Mouse (Mus musculus) testis, postnatal 10 days (tissue): ENCODE results near the gene Megf8.
A peak's percentile ranks its signal among the peaks of the same experiment; 100 is the strongest.

ENCODE experiments used
- DNase-seq: peaks from one replicate; pipeline ENCODE4 v3.0.0; 2021; ENCODE audit warnings: low spot score

The Megf8 gene

DNA sequence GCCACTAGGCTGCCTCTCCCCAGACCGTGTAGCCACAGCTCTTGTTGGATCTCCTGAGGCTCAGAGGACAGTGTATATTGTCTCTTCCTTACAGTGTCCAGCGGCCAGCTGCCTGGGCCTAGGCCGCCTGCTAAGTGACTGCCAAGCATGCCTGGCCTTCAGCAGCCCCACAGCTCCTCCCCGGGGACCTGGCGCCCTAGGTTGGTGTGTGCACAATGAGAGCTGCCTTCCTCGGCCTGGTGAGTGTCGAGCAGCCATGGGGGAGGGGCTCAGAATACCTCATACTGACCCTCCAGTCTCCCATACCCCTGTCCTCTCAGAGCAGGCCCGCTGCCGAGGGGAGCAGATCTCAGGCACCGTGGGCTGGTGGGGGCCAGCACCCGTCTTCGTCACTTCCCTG is 17.5 kb downstream of the Megf8 start:
- no peak for DNase-seq

DNA sequence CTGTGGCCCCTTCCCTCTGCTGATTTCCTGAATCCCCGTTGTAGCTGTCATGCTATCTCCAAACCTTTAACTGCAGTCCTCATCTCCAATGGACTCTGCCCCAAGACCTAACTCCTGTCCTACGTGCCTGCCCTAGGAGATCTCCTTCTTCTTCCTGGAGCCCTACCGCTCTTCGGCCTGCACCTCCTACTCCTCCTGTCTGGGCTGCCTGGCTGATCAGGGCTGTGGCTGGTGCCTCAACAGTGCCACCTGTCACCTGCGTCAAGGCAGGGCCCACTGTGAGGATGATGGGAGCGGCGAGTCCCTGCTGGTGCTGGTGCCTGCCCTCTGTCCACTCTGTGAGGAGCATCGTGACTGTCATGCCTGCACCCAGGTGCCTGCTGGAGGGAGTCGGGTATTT is 22.4 kb downstream of the Megf8 start:
- no peak for DNase-seq

DNA sequence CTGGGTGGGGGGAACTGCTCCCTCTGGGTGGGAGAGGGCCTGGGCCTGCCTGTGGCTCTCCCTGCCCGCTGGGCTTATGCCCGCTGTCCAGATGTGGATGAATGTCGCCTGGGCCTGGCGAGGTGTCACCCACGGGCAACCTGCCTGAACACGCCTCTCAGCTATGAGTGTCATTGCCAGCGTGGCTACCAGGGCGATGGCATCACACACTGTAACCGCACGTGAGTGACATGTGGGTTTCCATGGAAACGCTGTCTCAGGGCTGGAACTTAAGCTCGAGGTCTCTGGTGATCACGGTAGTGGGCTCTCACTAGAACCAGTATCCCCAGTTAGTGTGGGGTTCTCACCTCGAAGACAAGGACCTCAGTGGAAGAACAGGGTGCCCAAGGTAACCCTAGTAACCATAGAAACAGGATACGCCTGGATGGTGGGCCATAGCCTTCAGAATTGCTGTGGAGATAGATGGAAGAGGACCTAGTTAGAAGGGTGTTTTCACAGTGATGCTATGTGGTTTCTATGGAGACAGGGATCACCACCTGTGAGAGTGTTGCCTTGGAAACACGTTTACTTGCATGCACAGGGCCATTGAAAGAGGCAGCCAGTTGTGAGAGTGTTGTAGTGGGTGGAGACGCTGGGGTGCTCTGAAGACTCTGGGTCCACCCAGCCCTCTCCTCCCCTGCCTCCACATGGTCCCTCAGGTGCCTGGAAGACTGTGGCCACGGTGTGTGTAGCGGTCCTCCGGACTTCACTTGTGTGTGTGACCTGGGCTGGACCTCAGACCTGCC is 24.2 kb downstream of the Megf8 start:
- no peak for DNase-seq

DNA sequence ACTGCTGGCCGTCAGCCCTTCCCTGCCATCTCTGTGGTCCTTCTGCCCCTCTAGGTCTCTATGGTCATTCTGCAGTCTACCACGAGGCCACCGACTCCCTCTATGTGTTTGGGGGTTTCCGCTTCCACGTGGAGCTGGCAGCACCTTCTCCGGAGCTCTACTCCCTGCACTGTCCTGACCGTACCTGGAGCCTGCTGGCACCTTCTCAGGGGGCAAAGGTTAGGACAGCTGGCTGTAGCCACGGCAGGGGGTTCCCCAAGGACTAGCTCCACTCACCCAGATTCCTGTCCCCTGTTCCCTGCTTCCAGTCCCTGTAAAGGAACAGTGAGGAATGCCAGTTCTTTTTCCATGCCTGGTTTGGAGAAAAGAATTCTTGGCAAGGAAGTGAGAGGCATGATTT is 31.9 kb downstream of the Megf8 start:
- no peak for DNase-seq

DNA sequence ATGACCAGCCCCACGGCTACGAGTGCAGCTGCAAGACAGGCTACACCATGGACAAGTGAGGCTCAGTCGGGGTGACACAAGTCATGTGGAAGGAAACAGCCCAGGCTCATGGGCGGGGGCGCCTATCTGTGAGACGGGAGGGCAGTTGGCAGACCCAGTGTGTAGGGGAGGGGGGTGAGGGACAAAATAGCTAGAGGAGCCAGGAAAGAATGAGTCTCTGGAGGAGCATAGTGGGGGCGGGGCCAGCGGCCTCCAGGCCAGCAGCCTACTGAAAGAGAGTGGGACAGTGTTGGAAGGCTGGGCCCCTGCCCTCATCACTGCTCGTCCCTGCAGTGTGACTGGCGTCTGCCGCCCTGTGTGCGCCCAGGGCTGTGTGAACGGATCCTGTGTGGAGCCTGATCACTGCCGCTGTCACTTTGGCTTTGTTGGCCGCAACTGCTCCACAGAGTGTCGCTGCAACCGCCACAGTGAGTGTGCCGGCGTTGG is 41.8 kb downstream of the Megf8 start:
- DNase-seq, result no peak

DNA sequence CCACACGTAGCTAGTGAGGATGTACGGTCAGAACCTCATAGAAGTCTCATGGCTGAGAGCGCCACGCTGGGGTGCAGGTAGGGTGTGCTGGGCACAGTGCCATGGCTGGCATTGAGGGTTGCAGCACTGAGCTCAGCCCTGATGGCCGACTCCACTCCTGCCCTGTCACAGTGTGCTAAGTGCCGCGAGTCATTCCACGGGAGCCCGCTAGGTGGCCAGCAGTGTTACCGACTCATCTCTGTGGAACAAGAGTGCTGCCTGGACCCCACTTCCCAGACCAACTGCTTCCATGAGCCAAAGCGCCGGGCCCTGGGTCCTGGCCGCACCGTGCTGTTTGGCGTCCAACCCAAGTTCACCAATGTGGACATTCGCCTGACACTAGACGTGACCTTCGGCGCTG is 46.2 kb downstream of the Megf8 start:
- no peak for DNase-seq

DNA sequence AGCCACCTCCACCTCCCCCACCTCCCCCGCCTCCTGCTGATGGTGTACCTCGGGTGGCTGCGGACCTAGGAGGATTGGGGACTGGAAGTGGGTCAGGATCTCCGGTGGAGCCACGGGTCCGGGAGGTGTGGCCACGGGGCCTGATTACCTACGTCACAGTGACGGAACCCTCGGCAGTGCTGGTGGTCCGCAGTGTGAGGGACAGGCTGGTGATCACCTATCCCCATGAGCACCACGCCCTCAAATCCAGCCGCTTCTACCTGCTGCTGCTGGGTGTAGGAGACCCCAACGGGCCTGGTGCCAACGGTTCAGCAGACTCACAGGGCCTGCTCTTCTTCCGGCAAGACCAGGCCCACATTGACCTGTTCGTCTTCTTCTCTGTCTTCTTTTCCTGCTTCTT is 46.7 kb downstream of the Megf8 start:
- DNase-seq, result no peak

DNA sequence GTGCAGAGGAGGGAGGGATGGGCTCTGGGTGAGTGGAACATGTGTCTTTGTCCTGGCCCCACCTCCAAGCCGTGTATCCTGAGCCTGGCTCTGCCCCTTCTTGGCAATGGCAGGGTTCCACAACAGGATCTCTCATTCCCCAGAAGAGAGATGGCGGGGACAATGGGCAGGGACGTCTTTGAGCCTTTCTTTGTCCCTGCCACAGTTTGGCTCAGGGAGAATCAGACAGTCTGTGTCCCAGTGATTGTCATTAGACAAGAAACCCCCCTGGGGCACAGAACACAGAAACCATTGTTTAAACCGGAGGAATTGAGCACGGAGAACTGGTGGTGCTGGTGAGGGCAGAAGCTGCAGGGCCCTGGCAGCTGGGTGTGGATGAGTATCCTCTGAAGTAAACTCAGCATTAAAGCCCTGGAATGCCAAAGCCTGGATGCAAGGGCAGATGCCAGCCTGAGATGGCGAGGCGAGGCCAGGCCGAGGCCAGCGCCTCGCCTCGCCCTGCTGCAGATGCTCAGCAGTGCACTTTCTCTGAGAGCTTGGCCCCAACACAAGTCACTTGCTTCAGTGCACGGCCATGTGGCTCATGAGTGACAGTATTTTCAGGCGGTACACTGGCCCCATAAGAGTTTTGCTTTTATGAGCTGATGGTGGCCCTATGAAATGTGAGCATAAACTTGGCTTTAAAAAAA is 49.1 kb downstream of the Megf8 start:
- no peak for DNase-seq

DNA sequence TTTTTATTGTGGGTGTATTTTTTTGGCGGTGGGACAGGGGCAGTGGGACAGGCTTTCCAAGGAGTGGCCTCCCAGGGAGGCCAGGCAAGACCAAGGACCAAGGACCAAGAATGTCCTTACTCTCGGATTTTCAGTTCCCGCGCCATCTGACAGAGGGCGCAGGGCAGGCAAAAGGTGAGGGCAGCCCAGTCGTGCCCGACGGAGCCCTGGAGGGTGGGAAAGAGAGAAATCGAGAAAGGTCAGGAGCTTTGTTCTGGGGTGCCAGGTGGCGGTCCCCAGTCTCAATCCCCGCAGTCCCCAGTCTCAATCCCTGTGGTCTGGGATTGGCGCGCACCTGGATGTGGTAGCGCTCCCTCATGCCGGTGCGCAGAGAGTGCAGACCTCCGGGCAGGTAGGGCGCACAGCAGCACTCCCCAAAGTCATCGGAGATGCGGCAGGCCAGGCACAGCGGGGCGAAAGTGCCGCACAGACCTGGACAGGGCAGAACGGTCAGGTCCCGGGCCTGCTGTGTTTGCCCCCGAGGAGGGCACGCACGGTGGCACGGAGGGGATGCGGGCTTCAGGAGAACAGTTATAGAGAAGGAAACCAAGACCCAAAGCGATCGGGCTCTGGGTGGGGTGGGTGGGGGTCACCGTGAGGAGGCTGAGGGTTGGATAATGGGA is 50.8 kb downstream of the Megf8 start:
- DNase-seq, result no peak

DNA sequence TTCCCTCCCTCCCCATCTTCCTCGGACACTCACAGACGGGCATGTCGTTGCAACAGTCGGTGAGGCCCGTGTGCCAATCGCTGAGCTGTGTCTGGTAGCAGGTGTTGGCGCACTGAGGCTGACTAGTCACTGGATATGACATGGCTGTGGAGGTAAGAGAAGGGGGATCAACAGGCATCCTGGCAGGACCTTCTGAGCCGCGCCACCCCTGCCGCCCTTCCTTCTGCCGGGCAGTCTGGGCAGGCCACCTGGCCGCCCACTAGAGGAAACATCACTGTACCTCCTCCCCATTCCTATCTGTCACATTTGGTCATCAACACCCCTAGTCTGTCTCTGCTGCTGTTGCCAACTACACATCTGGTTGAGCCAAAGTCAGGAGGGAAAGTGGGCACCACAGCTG is 51.4 kb downstream of the Megf8 start:
- no peak for DNase-seq

DNA sequence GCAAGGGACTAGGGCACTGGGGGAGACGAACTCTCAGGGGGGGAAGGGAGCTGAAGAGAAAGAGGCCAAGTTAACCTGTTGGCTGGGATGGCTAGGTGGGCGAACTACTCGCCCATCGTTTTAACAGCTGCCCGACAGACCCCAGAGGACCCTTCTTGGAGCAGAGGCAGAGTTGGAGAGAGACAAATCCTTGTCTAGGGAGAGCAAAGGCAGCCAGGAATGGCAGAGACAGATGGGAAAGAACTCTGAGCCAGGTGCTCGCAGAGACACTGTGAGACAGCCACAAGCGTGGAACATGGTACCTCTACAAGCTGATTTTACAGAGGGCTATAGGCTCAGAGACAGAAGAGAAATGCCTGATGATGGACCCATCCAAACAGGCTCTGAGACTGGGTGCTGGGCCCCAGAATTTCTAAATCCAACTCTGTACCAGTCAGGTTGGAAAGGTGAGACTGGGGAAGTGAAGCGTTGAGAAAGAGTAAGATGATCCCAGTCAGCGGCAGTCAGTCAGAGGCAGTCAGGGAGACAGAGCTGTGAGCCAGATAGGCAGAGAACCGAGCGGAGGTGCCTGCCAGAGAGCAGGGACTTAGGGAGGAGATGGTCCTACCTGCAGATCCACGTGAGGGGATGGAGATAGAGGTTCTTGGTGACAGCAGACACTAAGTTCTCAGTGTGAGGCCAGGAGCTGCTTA is 52.2 kb downstream of the Megf8 start, which contains the start of gene Cnfn:
Gene Cnfn, minus strand, starts transcription at position 667 of the 692 bp plus-strand sequence.
- no peak for DNase-seq

DNA sequence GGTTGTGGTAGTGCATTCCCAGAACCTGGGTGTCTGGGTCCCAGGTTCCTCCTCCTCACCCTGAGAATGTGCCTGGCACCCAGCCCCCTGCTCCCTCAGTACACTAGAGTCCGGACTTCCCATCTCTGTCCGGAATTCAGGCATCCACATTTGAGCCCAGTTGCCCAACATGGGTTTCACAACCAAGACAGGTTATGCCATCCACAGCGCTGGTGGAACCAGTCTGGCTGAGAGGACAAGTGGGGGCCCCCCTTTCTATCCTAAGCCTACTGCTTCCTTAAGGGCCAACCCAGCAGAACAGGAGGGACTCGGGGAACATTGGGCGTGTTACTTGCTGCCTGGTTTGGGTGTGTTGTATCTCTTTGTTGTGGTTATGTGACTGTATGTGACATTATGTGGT is 55.5 kb downstream of the Megf8 start:
- DNase-seq, result no peak

DNA sequence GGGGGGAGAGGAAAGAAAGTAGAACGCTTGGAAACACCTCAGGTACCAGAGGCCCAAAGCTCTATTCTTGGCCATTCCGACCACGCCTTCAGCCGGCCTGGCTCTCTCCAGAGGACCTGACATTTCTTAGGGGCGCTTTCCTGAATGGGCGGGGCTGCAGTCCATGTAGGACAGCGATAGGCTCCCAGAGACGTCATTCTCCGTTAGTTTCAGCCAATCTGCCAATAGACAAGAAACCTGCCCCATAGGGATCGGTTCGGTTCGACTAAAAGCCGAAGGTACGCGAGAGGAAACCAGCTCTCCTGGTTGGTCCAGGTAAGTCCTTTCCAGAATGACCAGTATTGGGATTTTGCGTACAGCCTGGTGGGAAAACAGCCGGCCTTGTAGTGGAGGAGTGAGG is 59.6 kb downstream of the Megf8 start:
- DNase-seq, result peak; percentile 86

DNA sequence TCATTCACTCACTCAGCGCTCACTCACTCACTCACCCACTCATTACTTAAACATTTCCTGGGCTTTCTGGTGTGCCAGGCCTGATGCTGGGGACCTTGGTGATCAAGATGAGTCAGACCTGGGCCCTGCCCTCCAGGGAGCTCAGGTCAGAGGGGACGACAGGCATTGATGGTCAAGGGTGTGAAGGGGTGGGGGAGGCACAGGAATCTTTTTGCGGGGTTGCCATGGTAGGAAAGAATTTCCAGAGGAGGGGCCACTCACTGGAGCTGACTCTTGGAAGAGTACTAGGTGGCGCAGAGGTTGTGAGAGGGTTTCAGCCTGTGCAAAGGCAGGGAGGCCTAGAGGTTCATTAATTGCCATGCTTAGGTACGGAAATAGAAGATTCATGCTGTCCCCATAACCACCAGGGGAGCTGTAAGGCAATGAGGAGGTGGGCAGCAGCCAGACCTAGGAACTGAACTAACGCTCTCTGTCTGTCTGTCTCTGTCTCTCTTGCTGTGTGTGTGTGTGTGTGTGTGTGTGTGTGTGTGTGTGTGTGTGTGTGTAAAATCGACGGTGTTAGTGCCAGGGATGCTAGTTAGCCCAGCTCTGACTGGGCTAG is 60.2 kb downstream of the Megf8 start:
- no peak for DNase-seq

DNA sequence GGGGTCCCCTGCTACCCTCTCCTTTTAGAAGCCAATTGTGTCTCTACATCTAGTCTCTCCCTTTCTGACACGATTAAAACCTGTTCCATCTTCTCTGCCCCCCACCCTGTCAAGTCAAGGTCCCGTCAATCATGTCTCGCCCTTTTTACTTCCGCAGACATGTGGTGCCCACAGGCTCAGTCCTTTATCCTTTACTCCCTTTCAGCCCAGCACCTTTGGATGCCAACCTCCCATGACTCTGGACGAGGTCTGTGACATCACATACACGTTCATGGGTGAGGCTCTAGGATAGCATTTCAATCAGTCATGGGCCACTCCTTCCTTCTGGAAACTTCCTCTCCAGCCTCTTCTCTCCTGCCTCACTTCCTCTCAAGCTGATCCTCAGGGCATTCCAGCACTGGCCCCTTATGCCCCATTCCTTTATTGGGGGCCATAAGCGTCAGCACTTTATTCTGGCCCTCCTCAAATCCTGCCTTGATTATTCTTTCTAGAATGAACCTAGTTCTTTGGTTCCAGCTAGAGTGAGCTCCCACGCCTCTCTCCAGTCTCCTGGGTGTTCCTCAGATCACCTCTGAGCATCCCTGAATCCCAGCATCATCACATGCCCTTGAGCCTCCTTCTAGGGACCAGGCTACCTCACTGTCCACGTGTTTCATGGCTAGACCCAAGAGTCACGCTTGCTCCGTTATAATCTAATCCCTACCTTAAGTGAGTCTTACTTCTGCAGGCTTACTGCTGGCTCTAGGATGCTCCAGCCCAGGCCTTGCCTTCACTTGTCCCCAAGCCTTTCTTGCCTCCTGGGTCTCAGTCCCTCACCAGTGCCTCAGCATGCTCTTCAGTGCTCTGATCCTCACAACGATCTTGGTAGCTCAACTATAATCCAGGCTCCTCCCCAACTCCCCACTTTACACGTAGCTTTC is 61.5 kb downstream of the Megf8 start:
- DNase-seq, result no peak

DNA sequence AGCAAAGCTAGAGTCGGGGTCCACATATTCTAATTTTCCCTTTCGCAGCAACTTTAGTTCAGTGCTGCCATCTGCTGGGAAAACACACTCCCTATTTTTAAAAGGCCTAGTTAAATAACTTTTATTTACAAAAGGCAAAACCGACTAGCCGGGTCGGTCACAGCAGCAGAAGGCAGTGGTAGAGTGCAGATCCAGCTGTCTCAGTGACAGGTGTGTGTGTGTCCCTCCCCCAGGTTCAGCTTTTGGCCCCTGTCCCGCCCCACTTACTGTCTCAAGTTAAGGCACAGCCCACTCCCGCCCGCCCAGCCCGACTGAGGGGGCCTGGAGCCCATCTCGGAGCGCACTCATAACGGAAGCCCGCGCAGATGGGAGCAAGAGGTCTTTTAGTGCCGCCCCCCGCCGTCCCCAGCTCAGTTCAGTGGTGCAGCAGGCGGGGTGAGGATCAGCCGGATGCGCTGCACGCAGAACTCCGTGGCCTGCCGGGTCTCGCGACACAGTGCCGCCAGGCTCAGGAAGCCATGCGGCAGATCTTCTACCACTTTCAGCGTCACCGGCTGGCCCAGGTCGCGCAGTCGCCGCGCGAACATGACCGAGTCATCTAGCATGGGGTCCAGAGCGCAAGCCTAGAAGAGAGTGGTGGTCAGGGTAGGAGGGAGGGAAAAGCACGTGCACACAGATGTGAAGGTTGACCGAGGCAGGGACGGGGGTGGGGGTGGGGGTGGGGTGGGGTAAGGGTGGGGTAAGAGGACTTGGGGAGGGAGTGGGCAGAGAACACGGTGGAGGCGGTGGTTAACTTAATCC is 62.8 kb downstream of the Megf8 start:
- DNase-seq, result peak; percentile 75

DNA sequence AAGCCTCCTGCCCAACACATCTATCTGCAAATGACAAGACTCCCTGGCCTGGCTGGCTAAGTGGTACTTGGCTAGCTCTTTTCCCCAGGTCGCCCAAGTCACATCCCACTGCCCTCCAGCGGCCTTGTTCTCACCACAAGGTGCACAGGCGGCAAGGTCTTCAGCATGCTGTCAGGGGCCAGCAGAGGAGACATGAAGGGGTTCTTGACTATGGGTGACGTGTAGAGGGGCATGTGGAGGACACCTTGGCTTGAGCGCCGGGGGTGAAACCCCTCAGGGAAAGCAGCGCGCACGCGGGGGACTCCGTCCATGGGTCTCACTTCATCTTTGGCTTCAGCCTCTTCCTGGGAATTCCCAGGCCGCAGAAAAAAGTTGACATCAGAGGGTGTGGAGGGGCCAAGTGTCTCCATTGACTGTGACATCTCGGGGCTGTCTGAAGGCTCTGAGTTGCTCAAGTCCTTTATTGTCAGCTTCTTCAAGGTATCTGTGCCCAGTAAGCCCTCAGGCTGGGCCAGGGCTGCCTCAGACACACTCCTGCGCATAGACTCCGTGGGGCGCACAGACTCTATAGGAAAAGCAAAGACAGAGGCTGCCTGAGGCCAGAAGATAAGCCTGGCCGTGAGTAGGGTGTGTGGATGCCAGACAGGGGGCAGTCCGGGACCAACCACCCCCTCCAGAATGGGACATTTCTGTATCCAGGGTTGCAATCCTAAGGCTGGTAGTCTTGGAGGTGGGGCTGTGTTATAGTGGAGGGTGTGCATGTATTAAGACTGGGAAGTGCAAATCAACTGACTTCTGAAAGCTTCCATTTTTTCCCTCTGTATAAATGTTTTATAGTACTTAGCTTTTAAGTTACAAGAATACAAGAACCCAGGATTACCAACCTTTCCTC is 63.7 kb downstream of the Megf8 start:
- no peak for DNase-seq

DNA sequence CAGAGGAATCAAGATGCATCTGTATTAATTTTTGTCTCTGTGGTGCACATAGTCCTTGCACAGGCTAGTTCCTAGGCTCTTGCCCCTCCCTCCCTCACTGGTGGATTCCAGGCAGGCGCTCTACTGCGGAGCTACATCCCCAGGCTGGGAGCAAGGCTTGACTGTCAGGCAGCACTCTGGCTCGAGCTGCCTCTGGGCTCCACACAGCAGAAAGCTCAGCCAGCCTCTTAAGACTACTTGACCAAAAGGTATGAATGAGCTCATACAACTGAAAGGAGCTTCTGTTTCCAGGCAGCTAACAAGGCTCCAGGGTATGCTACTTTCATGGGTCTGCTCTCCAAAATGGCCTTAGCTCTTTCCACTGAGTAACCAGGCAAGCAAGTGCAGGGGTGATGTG is 64.3 kb downstream of the Megf8 start:
- no peak for DNase-seq

DNA sequence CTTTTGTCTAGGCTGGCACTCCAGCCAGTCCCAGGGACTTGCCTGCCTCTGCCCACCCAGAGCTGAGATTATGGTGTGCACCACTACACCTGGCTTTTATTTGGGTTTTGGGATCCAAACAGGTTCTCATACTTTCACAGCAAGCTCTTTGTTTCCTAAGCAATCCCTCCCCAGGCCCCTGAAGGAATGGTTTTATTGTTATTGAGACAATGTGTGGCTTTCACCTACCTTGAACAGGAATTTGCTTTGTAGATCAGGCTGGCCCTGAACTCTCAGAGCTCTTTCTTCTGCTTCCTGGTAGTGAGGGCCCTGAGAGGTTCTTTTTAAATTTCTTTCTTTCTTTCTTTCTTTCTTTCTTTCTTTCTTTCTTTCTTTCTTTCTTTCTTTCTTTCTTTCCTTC is 65.6 kb downstream of the Megf8 start:
- no peak for DNase-seq
